Mouse (Mus musculus) brown adipose tissue, adult 24 weeks (tissue): ENCODE measurements around the gene Rpf1. TPM values are rescaled to one million over a fixed set of nuclear protein-coding genes. Genes with fewer than 3 reads are reported as not detected.

Experiments used
- H3K27ac ChIP-seq: fragments of 200-500 bp; replicated peaks from 2 replicates; pipeline ENCODE4 v1.5.1; 2012; ENCODE audit warnings: low read depth, mild to moderate bottlenecking, low read length
- H3K4me1 ChIP-seq: fragments of 200-500 bp; 2 replicates; pipeline ENCODE4 v1.6.1; 2012; ENCODE audit warnings: low read length, mixed read lengths; ENCODE audit not compliant: control insufficient read depth, insufficient read depth, insufficient read length
- H3K4me3 ChIP-seq: fragments of 200-500 bp; 2 replicates; pipeline ENCODE4 v1.5.1; 2012; ENCODE audit warnings: low read depth, mild to moderate bottlenecking, low read length, moderate library complexity; ENCODE audit not compliant: insufficient read depth
- polyA plus RNA-seq: library from polyadenylated mRNA; stranded (reverse); fragments of >200 nt; gene quantifications from 2 replicates; pipeline ENCODE4 v1.2.4, GENCODE M21; 2012; ENCODE audit not compliant: missing spikeins, insufficient read depth, insufficient read length

Gene Rpf1
- polyA plus RNA-seq, 1 experiment: 15.7 TPM

DNA sequence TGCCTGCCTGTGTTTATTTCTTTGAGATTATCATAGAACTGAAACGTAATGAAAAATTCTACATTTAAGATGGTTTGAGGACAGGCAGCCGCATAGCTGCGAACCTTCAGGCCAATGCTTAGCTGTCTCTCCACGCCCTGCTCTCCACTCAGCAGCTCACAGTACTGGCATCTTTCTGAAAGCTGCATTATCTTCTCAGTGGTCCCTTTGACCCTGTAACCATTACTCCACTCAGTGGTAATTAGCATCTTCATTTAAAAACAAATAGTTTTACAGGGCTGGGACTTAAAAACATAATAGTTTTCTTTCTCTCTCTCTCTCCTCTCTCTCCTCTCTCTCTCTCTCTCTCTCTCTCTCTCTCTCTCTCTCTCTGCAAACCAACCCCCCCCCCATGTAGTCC lies 48.6 kb downstream of the Rpf1 start:
- H3K4me1 ChIP-seq: no peaks in the 10 kb centered on the region
- no peak overlapping the region for H3K27ac ChIP-seq
- no peak overlapping the region for H3K4me3 ChIP-seq

DNA sequence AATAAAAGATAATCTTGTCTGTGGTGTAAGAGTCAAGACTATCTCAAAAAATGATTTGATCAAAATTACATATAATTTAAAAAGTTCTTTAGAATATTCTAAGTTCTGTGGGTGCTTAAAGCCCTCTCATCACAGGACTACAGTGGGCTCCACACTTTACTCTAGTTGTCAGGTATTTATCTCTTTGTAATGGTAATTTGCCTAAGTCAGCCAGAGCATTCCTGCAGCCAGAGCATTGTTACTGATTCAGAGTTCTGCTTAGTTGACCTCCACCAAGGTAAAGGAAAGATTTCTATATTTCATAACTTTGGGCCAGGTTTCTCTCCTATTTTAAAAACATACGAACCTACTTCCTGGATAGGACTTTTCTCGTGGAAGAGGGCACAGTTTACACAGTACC lies 52.0 kb downstream of the Rpf1 start:
- H3K27ac ChIP-seq: no peak overlapping the region
- H3K4me3 ChIP-seq: no peak overlapping the region
- no peaks in the 10 kb centered on the region for H3K4me1 ChIP-seq

GRCm38 (mm10) chr3:146462939-146463338 lies 58.3 kb downstream of the Rpf1 start:
- H3K4me1 ChIP-seq: no peaks in the 10 kb centered on the region
- H3K4me3 ChIP-seq: no peak overlapping the region
- H3K27ac ChIP-seq: no peak overlapping the region

Other genes starting within 250 kb of the Rpf1 start
- gene Ssx2ip, start 116.8 kb downstream of the Rpf1 start, polyA plus RNA-seq: 4.0 and 8.6 TPM in 2 replicates
- gene Ctbs, start 71.6 kb downstream of the Rpf1 start, polyA plus RNA-seq: 4.9 and 5.0 TPM in 2 replicates
- 3.4 and 6.4 TPM in 2 replicates for gene Spata1, start 21.7 kb downstream of the Rpf1 start, polyA plus RNA-seq
- 398 and 520 TPM in 2 replicates for gene Gng5, start 21.6 kb downstream of the Rpf1 start, polyA plus RNA-seq
- gene Uox, start 49.0 kb upstream of the Rpf1 start, polyA plus RNA-seq: 1.4 TPM in 1 of 2 replicates, not detected in the other
- not detected in 2 replicates for gene Dnase2b, start 94.2 kb upstream of the Rpf1 start, polyA plus RNA-seq
- gene 4930503B20Rik, start 129.9 kb upstream of the Rpf1 start, polyA plus RNA-seq: not detected in 2 replicates
- gene Samd13, start 164.2 kb upstream of the Rpf1 start, polyA plus RNA-seq: not detected in 2 replicates